Mouse (Mus musculus) spleen, adult 2 months (tissue): ENCODE measurements around the gene Ndufaf7.

ENCODE experiments used
- CTCF ChIP-seq: fragments of 200-500 bp; IDR thresholded peaks from 2 replicates; pipeline ENCODE4 v1.5.1; 2011; ENCODE audit warnings: mild to moderate bottlenecking, inconsistent platforms; ENCODE audit not compliant: insufficient read depth, insufficient read length, insufficient replicate concordance; ENCODE audit errors: extremely low read depth
- POLR2A ChIP-seq: fragments of 200-500 bp; IDR thresholded peaks from 2 replicates; pipeline ENCODE4 v1.6.1; 2011; ENCODE audit warnings: low read depth, low read length, inconsistent platforms

- TF ChIP-seq CTCF (peak; percentile 36; the same call in 1 of the 2 replicates), POLR2A (no peak)
Measured at GRCm38 (mm10) chr17:78895394-78895793, 41.5 kb upstream of the Ndufaf7 start.
